Mouse (Mus musculus) left cerebral cortex, adult 2 months (tissue): Measurements from ENCODE around the gene Esr1. TPM values are rescaled to one million over a fixed set of nuclear protein-coding genes. Genes with fewer than 3 reads are reported as not detected.
A peak's percentile ranks its signal among the peaks of the same experiment; 100 is the strongest.
"Not testable (repeated sequence)": the region's sequence is repeated elsewhere in the genome, so short reads cannot be mapped to it uniquely, and the experiment has no call there.

ENCODE experiments used
- DNase-seq, 2 experiments: peaks; one replicate each; pipeline ENCODE4 v3.0.0; 2021 to 2022; ENCODE audit warnings: low spot score in 2 of 2, mixed read lengths in 1 of 2; ENCODE audit errors: extremely low spot score in 1 of 2
- H3K27ac ChIP-seq: fragments of 200-600 bp; 2 replicates; pipeline ENCODE4 v1.8.1; 2022
- H3K4me3 ChIP-seq: fragments of 200-600 bp; 2 replicates; pipeline ENCODE4 v1.8.1; 2022
- CTCF ChIP-seq: fragments of 200-600 bp; IDR thresholded peaks from 2 replicates; pipeline ENCODE4 v1.8.1; 2022; ENCODE audit warnings: antibody characterized with exemption, mild to moderate bottlenecking, moderate library complexity
- intact Hi-C: fragments of 180-260 bp; cut with DNase I; formaldehyde crosslinking; loops from one replicate; pipeline ENCODE4 v1.15.1; 2025
- total RNA-seq, 2 experiments: library from RNA; stranded (reverse); gene quantifications; 2 replicates each; pipeline ENCODE4 v1.2.3; 2021

Esr1 gene
- total RNA-seq, 2 experiments from 2014 or later: 2.3 to 3.8 TPM

DNA sequence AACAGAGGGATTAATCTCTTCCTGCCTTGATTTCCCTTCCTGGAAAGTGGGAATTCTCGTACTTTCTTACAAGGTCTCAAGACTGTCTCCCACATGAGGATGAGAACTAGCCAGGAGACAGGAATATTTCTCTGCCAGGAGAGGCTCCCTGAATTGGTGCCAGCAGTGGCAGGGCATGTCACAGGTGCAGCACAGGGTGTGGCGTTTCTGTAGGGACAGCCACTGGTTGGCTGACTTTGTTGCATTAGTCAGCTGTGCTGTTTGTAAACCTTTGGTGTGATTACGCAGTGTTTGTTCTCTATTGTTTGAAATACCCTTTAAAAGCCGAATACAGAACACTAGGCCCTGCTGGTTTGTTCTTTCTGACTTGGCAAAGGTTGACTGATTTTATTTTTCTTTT is 11.8 kb upstream of the Esr1 start:
- intact Hi-C loops: no loop called here

DNA sequence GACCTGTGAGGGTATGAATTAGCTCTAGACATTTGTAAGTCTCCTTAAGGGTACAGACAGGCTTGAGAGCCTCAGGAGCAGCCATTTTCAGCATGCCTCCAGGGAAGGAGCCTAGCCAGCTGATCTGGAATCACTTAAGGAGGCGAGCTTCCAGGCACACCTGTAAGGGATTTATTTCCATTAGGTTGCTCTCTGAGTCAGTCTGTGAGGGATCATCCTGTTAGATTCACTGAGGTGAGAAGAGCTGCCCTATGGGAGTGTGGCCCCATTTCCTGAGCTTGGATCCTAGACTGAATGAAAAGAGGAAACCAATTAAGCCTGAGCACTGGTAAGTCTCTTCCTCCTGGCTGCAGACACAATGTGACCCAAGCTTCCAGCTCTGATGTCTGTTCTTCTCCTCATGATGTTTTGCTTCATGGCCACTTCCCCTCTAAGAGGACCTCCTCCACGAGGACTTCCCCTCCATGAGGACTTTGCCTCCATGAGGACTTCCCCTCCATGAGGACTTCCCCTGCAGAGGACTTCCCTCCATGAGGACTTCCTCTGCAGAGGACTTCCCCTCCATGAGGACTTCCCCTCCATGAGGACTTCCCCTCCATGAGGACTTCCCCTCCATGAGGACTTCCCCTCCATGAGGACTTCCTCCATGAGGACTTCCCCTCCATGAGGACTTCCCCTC is 10.5 kb upstream of the Esr1 start:
- intact Hi-C loops: no loop called here

More for the DNA sequence above, 11.8 kb upstream of the Esr1 start:
- H3K27ac ChIP-seq: no peak overlapping the region
- DNase-seq: no peak
- TF ChIP-seq CTCF: no peak
- H3K4me3 ChIP-seq: no peak overlapping the region

DNA sequence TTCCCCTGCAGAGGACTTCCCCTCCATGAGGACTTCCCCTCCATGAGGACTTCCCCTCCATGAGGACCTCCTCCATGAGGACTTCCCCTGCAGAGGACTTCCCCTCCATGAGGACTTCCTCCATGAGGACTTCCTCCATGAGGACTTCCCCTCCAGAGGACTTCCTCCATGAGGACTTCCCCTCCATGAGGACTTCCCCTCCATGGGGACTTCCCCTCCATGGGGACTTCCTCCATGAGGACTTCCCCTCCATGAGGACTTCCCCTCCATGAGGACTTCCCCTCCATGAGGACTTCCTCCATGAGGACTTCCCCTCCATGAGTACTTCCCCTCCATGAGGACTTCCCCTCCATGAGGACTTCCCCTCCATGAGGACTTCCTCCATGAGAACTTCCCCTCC is 9.8 kb upstream of the Esr1 start:
- intact Hi-C loops, DNase-seq, H3K27ac ChIP-seq, H3K4me3 ChIP-seq: not testable (repeated sequence)

More for the DNA sequence above, 10.5 kb upstream of the Esr1 start:
- DNase-seq: no peak
- TF ChIP-seq CTCF: no peak
- Histone ChIP-seq H3K4me3 (no peak overlapping the region), H3K27ac (no peak overlapping the region)

DNA sequence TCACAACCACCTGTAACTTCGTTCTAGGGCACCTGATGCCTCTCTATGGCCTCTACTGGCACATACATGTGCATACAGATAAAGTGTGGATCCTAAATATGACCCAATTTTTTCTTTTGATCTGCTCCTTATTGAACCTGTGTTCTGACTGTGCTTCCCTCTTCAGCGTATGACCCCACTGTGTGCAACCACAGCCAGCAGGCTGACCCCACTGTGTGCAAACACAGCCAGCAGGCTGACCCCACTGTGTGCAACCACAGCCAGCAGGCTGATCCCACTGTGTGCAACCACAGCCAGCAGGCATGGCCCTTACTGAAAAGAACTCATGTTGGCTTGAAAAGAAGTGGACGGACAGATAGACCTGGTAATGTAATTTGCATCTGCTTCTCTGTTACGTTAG is 8.9 kb upstream of the Esr1 start:
- DNase-seq: no peak
- Histone ChIP-seq H3K27ac (no peak overlapping the region), H3K4me3 (no peak overlapping the region)
- intact Hi-C loops: no loop called here
- no peak for TF ChIP-seq CTCF

DNA sequence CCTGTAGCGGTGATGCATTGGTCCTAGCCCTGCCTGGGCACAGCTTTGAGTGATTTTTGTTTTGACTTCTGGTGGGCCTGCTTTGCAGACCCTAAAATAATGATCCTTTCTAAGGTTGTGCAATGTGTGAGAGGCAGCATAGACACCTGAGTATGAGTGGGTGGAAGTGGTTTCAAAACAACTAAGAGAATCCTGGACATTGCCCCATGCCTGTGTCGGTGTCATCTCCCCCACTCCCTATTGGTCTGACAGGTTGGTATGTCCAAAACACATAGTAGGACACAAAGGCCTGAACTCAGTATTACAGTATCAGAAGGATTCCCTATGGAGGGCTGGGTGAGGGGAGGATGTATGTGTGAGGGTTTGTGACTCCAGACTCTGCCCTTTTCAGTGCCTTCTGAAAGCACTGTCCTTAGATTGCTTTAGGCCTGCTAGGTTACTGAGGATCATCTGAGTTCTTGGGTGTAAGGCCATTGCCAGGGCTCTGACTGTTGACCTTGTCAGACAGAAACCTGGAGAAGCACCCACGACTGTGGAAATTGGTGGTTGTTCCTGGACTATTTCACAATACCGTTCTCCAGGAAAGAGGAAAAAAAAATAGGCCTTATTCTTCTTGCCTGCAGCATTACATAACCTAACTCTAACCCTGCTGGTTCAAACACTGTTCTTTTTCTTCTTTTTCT is 6.7 kb upstream of the Esr1 start:
- no peak for DNase-seq
- intact Hi-C loops: no loop called here
- Histone ChIP-seq H3K27ac (no peak overlapping the region), H3K4me3 (no peak overlapping the region)
- no peak for TF ChIP-seq CTCF

DNA sequence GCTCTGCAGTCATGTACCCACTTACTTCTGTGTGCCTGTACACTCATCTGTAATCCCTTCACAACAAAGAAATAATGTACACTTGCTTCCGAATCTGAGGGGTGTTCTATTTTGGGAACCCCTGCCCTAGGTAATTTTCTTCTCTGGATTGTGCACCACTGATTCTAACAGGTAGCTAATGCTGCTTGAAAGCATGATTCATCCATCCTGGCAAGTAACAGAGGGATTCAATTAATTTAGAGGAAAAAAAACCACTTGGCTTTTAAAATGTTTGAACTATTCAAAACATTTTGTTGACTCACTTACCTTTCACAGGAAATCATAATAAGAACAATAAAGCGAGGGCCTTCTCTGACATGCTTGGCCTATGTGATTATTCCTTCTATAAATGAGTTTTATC is 1.2 kb upstream of the Esr1 start:
- Histone ChIP-seq H3K27ac (no peak overlapping the region), H3K4me3 (no peak overlapping the region)
- intact Hi-C loops: loop anchor here (5.0 kb wide), 1 partner anchor 552 kb away; no protein-coding TSS in a partner anchor
- no peak for DNase-seq
- TF ChIP-seq CTCF: no peak

DNA sequence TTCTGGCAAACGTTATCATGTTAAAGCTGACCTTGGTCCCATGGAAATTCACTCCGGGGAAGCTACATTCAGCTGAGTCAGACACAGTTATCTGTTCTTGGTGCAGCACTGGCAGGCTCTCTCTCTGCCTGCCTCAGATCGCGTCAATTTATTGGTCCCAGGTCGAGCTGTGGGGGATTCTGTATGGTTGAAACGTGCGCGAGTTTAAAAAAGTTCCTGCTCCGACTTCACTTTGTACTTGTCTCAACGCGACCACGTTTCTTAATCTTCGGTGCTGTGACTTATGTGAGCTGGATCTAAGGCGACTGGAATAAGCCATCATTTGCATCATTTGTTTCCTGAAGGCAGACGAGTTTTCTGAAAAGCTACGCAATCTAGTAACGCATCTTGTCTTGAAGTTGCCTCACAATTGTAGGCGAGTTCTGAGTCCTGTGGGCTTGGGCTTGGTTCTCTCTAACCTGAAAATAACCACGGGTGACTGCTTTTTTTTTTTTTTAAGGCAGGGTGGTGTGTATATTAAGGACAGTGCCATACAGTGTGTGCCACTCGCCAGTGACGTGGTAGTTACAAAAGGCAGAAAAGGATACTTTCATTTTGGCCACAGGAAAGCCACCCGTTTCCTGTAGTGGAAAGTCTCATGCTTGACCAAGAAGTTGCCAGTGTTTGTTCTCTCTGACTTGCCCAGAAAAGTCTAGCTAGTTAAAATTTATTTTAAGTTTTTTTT is 1.1 kb downstream of the Esr1 start:
- no peak for DNase-seq
- no peak for TF ChIP-seq CTCF
- peak overlapping the region; percentile 41; the same call in 1 of the 2 replicates for H3K4me3 ChIP-seq
- intact Hi-C loops: loop anchor here (5.0 kb wide), 1 partner anchor 550 kb away; no protein-coding TSS in a partner anchor
- H3K27ac ChIP-seq: no peak overlapping the region

DNA sequence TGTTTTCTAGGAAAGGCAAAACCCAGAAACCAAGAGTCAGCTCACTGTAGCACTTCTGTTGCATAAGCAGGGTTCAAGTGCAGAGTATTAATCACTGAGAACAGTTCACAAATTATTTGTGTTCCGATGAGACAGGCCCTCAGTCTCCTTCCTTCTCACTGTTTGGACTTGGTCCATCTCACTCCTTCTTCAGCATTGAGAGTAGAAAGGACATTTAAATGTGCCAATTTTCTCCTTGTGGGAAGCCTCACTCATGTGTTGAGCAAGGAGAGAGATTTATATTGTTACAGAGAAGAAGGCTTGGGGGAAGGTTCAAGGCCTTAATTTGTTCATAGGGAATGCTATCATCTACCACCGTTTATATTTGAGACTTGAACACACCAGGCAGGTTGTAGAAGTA is 6.6 kb downstream of the Esr1 start:
- intact Hi-C loops: no loop called here
- Histone ChIP-seq H3K4me3 (no peak overlapping the region), H3K27ac (no peak overlapping the region)
- TF ChIP-seq CTCF: no peak
- no peak for DNase-seq

DNA sequence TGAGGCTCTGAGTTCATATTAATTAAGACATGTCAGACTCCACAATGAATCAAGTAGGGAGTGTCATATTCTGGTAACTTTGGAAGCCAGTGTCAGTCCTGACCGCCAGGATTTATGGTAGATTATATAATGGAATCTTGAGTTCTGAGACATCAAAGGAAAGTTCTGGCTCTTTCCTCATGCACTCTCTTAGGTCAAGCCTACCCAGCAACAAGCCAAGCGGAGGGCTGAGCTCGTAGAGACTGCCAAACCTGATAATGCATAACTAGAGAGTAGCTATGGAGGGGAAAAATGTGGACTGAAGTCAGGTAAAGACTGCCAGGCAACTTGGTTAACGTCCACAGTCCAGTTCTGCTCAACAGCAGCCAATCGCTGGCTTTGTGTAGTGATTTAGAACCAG is 7.3 kb downstream of the Esr1 start:
- no peak overlapping the region for H3K27ac ChIP-seq
- intact Hi-C loops: no loop called here
- no peak for DNase-seq
- TF ChIP-seq CTCF: no peak
- H3K4me3 ChIP-seq: no peak overlapping the region

DNA sequence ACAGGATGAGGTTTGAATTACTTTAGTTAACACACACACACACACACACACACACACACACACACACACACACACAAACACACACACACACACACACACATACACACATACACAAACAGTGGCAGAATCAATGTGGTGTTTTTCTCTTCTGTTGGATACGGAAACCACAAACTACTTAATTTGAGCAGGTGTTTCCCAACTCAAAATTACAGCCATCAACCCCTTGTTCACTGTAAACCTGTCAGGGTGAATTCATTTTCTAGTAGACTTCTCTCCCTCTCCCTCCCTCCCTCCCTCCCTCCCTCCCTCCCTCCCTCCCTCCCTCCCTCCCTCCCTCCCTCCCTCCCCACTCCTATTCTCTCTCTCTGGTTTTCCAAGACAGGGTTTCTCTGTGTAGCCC is 8.0 kb downstream of the Esr1 start:
- H3K27ac ChIP-seq, DNase-seq, H3K4me3 ChIP-seq, intact Hi-C loops: not testable (repeated sequence)

DNA sequence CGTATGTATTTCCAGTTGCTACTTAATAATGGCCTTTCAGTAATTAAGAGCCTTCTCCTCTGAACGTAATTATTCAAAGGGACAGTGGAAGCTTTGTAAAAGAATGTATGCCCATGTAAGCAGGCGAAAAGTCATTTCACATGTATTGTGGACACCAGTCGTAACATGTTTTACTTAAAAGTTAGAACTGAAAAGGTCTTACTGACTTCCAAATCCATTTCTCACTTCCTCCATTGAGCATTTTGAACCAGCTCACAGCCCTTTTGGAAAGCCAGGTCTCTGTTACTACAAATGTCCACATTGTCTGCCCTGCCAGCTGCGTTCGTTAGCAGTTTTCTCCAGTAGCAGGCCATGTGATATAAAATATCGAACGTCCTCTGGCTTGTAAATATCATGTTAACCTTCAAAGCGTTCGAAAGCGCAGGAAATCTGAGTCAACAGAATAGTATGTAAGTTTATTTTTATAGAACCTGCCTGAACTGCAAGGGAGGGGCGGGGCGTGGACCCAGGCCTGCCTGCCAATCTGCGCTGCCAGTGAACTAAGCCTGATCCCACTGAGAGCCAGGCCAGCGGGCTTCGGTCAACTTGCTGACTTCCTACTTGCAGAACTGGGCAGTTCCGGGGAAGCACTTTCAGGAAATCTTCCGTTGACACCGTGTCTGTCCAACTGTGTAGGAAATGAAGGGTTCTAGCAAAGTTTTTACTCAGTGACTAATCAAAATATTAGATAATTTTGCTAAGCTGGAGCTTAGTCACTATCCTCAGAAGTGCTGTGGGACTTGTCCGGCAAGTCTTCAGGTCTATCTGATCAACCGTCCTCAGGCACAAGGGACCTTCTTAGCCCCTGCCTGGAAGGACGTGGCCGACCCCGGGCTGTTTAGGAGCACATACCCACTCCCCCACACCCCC is 9.5 kb downstream of the Esr1 start:
- Histone ChIP-seq H3K27ac (no peak overlapping the region), H3K4me3 (no peak overlapping the region)
- no peak for DNase-seq
- TF ChIP-seq CTCF: no peak
- intact Hi-C loops: no loop called here

DNA sequence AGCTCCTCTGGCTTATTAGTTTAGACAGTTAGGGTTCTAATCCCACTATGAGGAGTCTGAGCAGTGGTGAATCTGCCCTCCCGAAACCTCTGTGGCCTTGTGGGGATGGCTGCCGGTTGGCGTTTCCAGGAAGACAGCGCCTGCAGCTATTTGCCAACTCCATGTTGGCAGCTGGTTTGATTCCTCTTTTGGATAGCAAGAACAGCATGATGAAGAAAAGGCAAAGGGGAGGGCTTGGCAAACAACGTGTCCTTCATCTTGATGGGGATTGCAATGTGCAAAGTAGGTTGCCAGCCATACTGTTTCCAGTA is 10.1 kb downstream of the Esr1 start:
- intact Hi-C loops: no loop called here
- H3K4me3 ChIP-seq: no peak overlapping the region
- no peak overlapping the region for H3K27ac ChIP-seq
- DNase-seq: no peak
- TF ChIP-seq CTCF: no peak
